Mouse (Mus musculus) lung, postnatal 25 days (tissue): ENCODE measurements around the gene Gm2000.
"Not testable (repeated sequence)": the region's sequence is repeated elsewhere in the genome, so short reads cannot be mapped to it uniquely, and the experiment has no call there.

Experiments
- DNase-seq: peaks from one replicate; pipeline ENCODE4 v3.0.0; 2022; ENCODE audit warnings: low spot score

Gene Gm2000

GRCm38 (mm10) chr1:156365740-156366139, at the start of gene Gm2000:
TSS of gene Gm2000 (plus strand) at chr1:156366040.
- no peak for DNase-seq

- DNase-seq = no peak
These were observed 42.7 kb upstream of the Gm2000 start for GRCm38 (mm10) chr1:156323126-156323525.

GRCm38 (mm10) chr1:156340847-156341246, 25.0 kb upstream of the Gm2000 start:
- no peak for DNase-seq

GRCm38 (mm10) chr1:156344433-156344832, 21.4 kb upstream of the Gm2000 start:
- DNase-seq = no peak

- no peak for DNase-seq
These were observed 20.2 kb upstream of the Gm2000 start for GRCm38 (mm10) chr1:156345633-156346032.

GRCm38 (mm10) chr1:156349031-156349430, 16.8 kb upstream of the Gm2000 start:
- no peak for DNase-seq

GRCm38 (mm10) chr1:156350441-156350840, 15.4 kb upstream of the Gm2000 start:
- DNase-seq = no peak

GRCm38 (mm10) chr1:156352466-156352865, 13.4 kb upstream of the Gm2000 start:
- no peak for DNase-seq

- DNase-seq = no peak
These were observed 15.4 kb downstream of the Gm2000 start for GRCm38 (mm10) chr1:156381217-156381616.

- DNase-seq = no peak
These were observed 20.4 kb downstream of the Gm2000 start for GRCm38 (mm10) chr1:156386232-156386631.

GRCm38 (mm10) chr1:156386880-156387279, 21.0 kb downstream of the Gm2000 start:
- DNase-seq = no peak

- no peak for DNase-seq
These were observed 27.3 kb downstream of the Gm2000 start for GRCm38 (mm10) chr1:156393148-156393547.

- not testable (repeated sequence) for DNase-seq
These were observed 34.3 kb downstream of the Gm2000 start for GRCm38 (mm10) chr1:156400159-156400558.

GRCm38 (mm10) chr1:156402491-156402890, 36.7 kb downstream of the Gm2000 start:
- DNase-seq = no peak

GRCm38 (mm10) chr1:156403251-156403650, 37.4 kb downstream of the Gm2000 start:
- no peak for DNase-seq

GRCm38 (mm10) chr1:156408004-156408403, 42.2 kb downstream of the Gm2000 start:
- DNase-seq = no peak

GRCm38 (mm10) chr1:156408521-156408920, 42.7 kb downstream of the Gm2000 start:
- DNase-seq = no peak
